Mouse (Mus musculus) lung, embryonic 15.5 days (tissue): ENCODE data around the gene Hipk3. TPM values are rescaled to one million over a fixed set of nuclear protein-coding genes. Genes with fewer than 3 reads are reported as not detected.

Experiments used
- ATAC-seq: fragments of 200-750 bp; cut with Nextera tagmentation; 2 replicates; pipeline ENCODE4 v1.8.0; 2017; ENCODE audit warnings: moderate number of reproducible peaks, borderline replicate concordance; ENCODE audit not compliant: low FRiP score, low TSS enrichment; ENCODE audit errors: extremely low read depth
- H3K27ac ChIP-seq: fragments of 300-500 bp; sonication (generic); 2 replicates; pipeline ENCODE4 v1.5.1; 2015; ENCODE audit warnings: moderate library complexity, mild to moderate bottlenecking, inconsistent platforms
- H3K27me3 ChIP-seq: fragments of 300-500 bp; sonication (generic); 2 replicates; pipeline ENCODE4 v1.6.1; 2015; ENCODE audit warnings: inconsistent platforms
- H3K36me3 ChIP-seq: fragments of 300-500 bp; sonication (generic); 2 replicates; pipeline ENCODE4 v1.6.1; 2015; ENCODE audit warnings: inconsistent platforms
- H3K4me1 ChIP-seq: fragments of 300-500 bp; sonication (generic); 2 replicates; pipeline ENCODE4 v1.6.1; 2015; ENCODE audit warnings: inconsistent platforms
- H3K4me2 ChIP-seq: fragments of 300-500 bp; sonication (generic); 2 replicates; pipeline ENCODE4 v1.6.1; 2015; ENCODE audit warnings: inconsistent platforms, mild to moderate bottlenecking, moderate library complexity
- H3K4me3 ChIP-seq: fragments of 300-500 bp; sonication (generic); 2 replicates; pipeline ENCODE4 v1.5.1; 2015; ENCODE audit warnings: mild to moderate bottlenecking, inconsistent platforms
- H3K9ac ChIP-seq: fragments of 300-500 bp; sonication (generic); 2 replicates; pipeline ENCODE4 v1.6.1; 2015; ENCODE audit warnings: inconsistent platforms
- H3K9me3 ChIP-seq: fragments of 300-500 bp; sonication (generic); 2 replicates; pipeline ENCODE4 v1.6.1; 2016; ENCODE audit warnings: inconsistent platforms
- WGBS: fragments of 180-500 bp; shearing (Covaris S2); methylation state at CpG from one replicate; pipeline ENCODE4 v1.1.7; 2015; 5-methylcytosine and 5-hydroxymethylcytosine counted together
- microRNA counts: library from miRNA; unstranded; fragments of <30 nt; microRNA quantifications from one replicate; lab custom pipeline; 2016
- microRNA-seq: library from miRNA; unstranded; fragments of <30 nt; microRNA quantifications from one replicate; pipeline ENCODE4, GENCODE M21; 2016
- polyA plus RNA-seq: library from polyadenylated mRNA; unstranded; fragments of >200 nt; fragmentation: Nextera tagmentation; extraction: Ambion mirVana; gene quantifications from 2 replicates; pipeline ENCODE4 v1.2.1, GENCODE M21; 2015

Gene Hipk3
- polyA plus RNA-seq, 1 experiment from 2014 or later: 16.8 TPM

- H3K9ac ChIP-seq: no peak overlapping the region
- no peak for ATAC-seq
- H3K4me2 ChIP-seq: no peak overlapping the region
- H3K27me3 ChIP-seq: peaks cover 3% of the 10 kb centered on the region; the same call in 1 of the 2 replicates
- no peaks in the 10 kb centered on the region for H3K9me3 ChIP-seq
- no peaks in the 10 kb centered on the region for H3K36me3 ChIP-seq
- 22% methylated on average over 7 of the region's 7 CpGs for WGBS
- no peaks in the 10 kb centered on the region for H3K4me1 ChIP-seq
- no peak overlapping the region for H3K27ac ChIP-seq
- no peak overlapping the region for H3K4me3 ChIP-seq
Measured at GRCm38 (mm10) chr2:104379304-104379703, 114.9 kb downstream of the Hipk3 start.

GRCm38 (mm10) chr2:104378791-104379190 is 115.5 kb downstream of the Hipk3 start:
- Histone ChIP-seq H3K36me3 (no peaks in the 10 kb centered on the region), H3K4me3 (no peak overlapping the region), H3K9ac (no peak overlapping the region), H3K27ac (no peak overlapping the region), H3K4me2 (no peak overlapping the region), H3K9me3 (no peaks in the 10 kb centered on the region), H3K27me3 (peaks cover 3% of the 10 kb centered on the region; the same call in 1 of the 2 replicates), H3K4me1 (no peaks in the 10 kb centered on the region)
- no peak for ATAC-seq
- 22% methylated on average over 3 of the region's 3 CpGs for WGBS

GRCm38 (mm10) chr2:104377990-104378389 is 116.3 kb downstream of the Hipk3 start:
- no peak overlapping the region for H3K27ac ChIP-seq
- H3K9me3 ChIP-seq: no peaks in the 10 kb centered on the region
- H3K27me3 ChIP-seq: peaks cover 3% of the 10 kb centered on the region; the same call in 1 of the 2 replicates
- H3K9ac ChIP-seq: no peak overlapping the region
- H3K4me3 ChIP-seq: no peak overlapping the region
- WGBS: 63% methylated on average over 2 of the region's 2 CpGs
- no peaks in the 10 kb centered on the region for H3K4me1 ChIP-seq
- no peaks in the 10 kb centered on the region for H3K36me3 ChIP-seq
- H3K4me2 ChIP-seq: no peak overlapping the region
- peak; percentile 55 for ATAC-seq

MicroRNAs within 50 kb of the gene (microRNA counts, 519-probe panel; counts per million panel counts)
- microRNA mmu-miR-1902 (lab: Ali Mortazavi, UCI): 19.7 counts per million

Small RNA genes lying within 50 kb of the gene (microRNA-seq; reads per million reads assigned to microRNA genes)
- gene Mir1902: not detected

Other genes starting within 250 kb of the Hipk3 start
- gene D430041D05Rik, start 83.4 kb downstream of the Hipk3 start, polyA plus RNA-seq: 1.3 TPM in 2 replicates
- gene Cstf3, start 96.1 kb upstream of the Hipk3 start, polyA plus RNA-seq: 63.8 and 65.7 TPM in 2 replicates
- gene Tcp11l1, start 217.7 kb upstream of the Hipk3 start, polyA plus RNA-seq: 27.3 and 32.2 TPM in 2 replicates
- gene Pin1rt1, start 221.9 kb upstream of the Hipk3 start, polyA plus RNA-seq: not detected in 2 replicates
- 8.6 and 9.1 TPM in 2 replicates for gene Depdc7, start 248.4 kb upstream of the Hipk3 start, polyA plus RNA-seq